Mouse (Mus musculus) left cerebral cortex, adult 9 months (tissue): ENCODE measurements at regions not wholly inside any gene's neighbourhood (a gene's known extent, or its start where the extent isn't known, plus 50 kb on each side); places are given as distances from the start of the nearest gene placed in this dataset.

ENCODE experiments used
- DNase-seq, 2 experiments: peaks; one replicate each; pipeline ENCODE4 v3.0.0; 2022; ENCODE audit warnings: low spot score in 2 of 2

- no peak for DNase-seq
Measured at GRCm38 (mm10) chr5:90164434-90164833, 59.4 kb downstream of the Cox18 start.

- DNase-seq = no peak
Measured at GRCm38 (mm10) chr5:90163033-90163859, 60.6 kb downstream of the Cox18 start.

- DNase-seq = no peak
Measured at GRCm38 (mm10) chr5:90160281-90160680, 63.5 kb downstream of the Cox18 start.

GRCm38 (mm10) chr5:90156522-90156921 lies 67.3 kb downstream of the Cox18 start:
- DNase-seq = no peak

GRCm38 (mm10) chr5:90149611-90150532 lies 73.9 kb downstream of the Cox18 start:
- no peak for DNase-seq

GRCm38 (mm10) chr5:90135971-90136370 lies 87.8 kb downstream of the Cox18 start:
- DNase-seq = no peak

- no peak for DNase-seq
Measured at GRCm38 (mm10) chr5:90107036-90107435, 116.8 kb downstream of the Cox18 start.

- DNase-seq = no peak
Measured at GRCm38 (mm10) chr5:90104672-90105071, 119.1 kb downstream of the Cox18 start.

GRCm38 (mm10) chr5:90088541-90088940 lies 135.3 kb downstream of the Cox18 start:
- no peak for DNase-seq

- DNase-seq = no peak
Measured at GRCm38 (mm10) chr5:90086491-90086890, 137.3 kb downstream of the Cox18 start.

GRCm38 (mm10) chr5:90077025-90077536 lies 146.7 kb downstream of the Cox18 start:
- DNase-seq = no peak

GRCm38 (mm10) chr5:90075629-90076349 lies 148.0 kb downstream of the Cox18 start:
- DNase-seq = no peak

- no peak for DNase-seq
Measured at GRCm38 (mm10) chr5:90071806-90072205, 152.0 kb downstream of the Cox18 start.

GRCm38 (mm10) chr5:90068601-90069000 lies 155.2 kb downstream of the Cox18 start:
- DNase-seq = no peak

- DNase-seq = no peak
Measured at GRCm38 (mm10) chr5:90067817-90068216, 156.0 kb downstream of the Cox18 start.

GRCm38 (mm10) chr5:90065884-90066615 lies 157.8 kb downstream of the Cox18 start:
- peak in 1 of 2 experiments; percentile 22 for DNase-seq

- no peak for DNase-seq
Measured at GRCm38 (mm10) chr5:90055686-90056085, 168.1 kb downstream of the Cox18 start.

GRCm38 (mm10) chr5:90052516-90052915 lies 169.4 kb upstream of the Adamts3 start:
- no peak for DNase-seq

GRCm38 (mm10) chr5:90049856-90050255 lies 166.7 kb upstream of the Adamts3 start:
- no peak for DNase-seq

- no peak for DNase-seq
Measured at GRCm38 (mm10) chr5:90042781-90043180, 159.6 kb upstream of the Adamts3 start.

- DNase-seq = peak in 1 of 2 experiments; percentile 4
Measured at GRCm38 (mm10) chr5:90033103-90033502, 150.0 kb upstream of the Adamts3 start.
